Mouse (Mus musculus): Measurements from ENCODE around the gene Mrps7. TPM values are rescaled to one million over a fixed set of nuclear protein-coding genes. Genes with fewer than 3 reads are reported as not detected.

Mrps7 gene
- polyA plus RNA-seq, 1 experiment from 2014 or later, result 112 TPM

- H3K9me3 ChIP-seq, result no peaks in the 10 kb centered on the region
- WGBS, result under 1% methylated on average over 80 of the region's 80 CpGs
Measured at GRCm38 (mm10) chr11:115612410-115613137, 8.8 kb downstream of the Mrps7 start, which contains the start of gene Mif4gd. Gene Mif4gd (minus strand): TSS chr11:115612969.

GRCm38 (mm10) chr11:115613138-115613945 lies 9.6 kb downstream of the Mrps7 start:
- DNase-seq (ENCODE audit: low spot score), result no peak
- under 1% methylated on average over 16 of the region's 16 CpGs for WGBS
- Histone ChIP-seq H3K27ac (peak overlapping the region; percentile 90), H3K4me1 (replicated peaks) (peaks cover 28% of the 10 kb centered on the region), H3K4me3 (peak overlapping the region; percentile 73), H3K9me3 (no peaks in the 10 kb centered on the region), H3K27me3 (ENCODE audit: insufficient read depth, poor library complexity, severe bottlenecking) (no peaks in the 10 kb centered on the region), H3K36me3 (peaks cover 39% of the 10 kb centered on the region)

More at GRCm38 (mm10) chr11:115612410-115613137, 8.8 kb downstream of the Mrps7 start, which contains the start of gene Mif4gd:
- H3K27me3 ChIP-seq (ENCODE audit: insufficient read depth, poor library complexity, severe bottlenecking), result no peaks in the 10 kb centered on the region
- peaks cover 46% of the 10 kb centered on the region for H3K36me3 ChIP-seq
- DNase-seq (ENCODE audit: low spot score), result peak; percentile 88
- H3K4me1 ChIP-seq (replicated peaks), result peaks cover 28% of the 10 kb centered on the region
- H3K4me3 ChIP-seq, result peak within 1 kb of the TSS; percentile 73
- H3K27ac ChIP-seq, result peak within 1 kb of the TSS; percentile 90

GRCm38 (mm10) chr11:115614346-115615107 lies 10.8 kb downstream of the Mrps7 start:
- Histone ChIP-seq H3K9me3 (no peaks in the 10 kb centered on the region), H3K4me3 (no peak overlapping the region), H3K27me3 (ENCODE audit: insufficient read depth, poor library complexity, severe bottlenecking) (no peaks in the 10 kb centered on the region), H3K36me3 (peaks cover 33% of the 10 kb centered on the region), H3K27ac (no peak overlapping the region), H3K4me1 (replicated peaks) (peaks cover 28% of the 10 kb centered on the region)
- 88% methylated on average over 10 of the region's 10 CpGs for WGBS
- DNase-seq (ENCODE audit: low spot score), result no peak

- Histone ChIP-seq H3K27ac (peak overlapping the region; percentile 35; the same call in 1 of the 2 replicates), H3K4me3 (no peak overlapping the region), H3K27me3 (ENCODE audit: insufficient read depth, poor library complexity, severe bottlenecking) (no peaks in the 10 kb centered on the region), H3K4me1 (replicated peaks) (peaks cover 28% of the 10 kb centered on the region), H3K36me3 (peaks cover 36% of the 10 kb centered on the region), H3K9me3 (no peaks in the 10 kb centered on the region)
- 87% methylated on average over 15 of the region's 15 CpGs for WGBS
- no peak for DNase-seq (ENCODE audit: low spot score)
Measured at GRCm38 (mm10) chr11:115615108-115615825, 11.5 kb downstream of the Mrps7 start.

GRCm38 (mm10) chr11:115615875-115616274 lies 12.2 kb downstream of the Mrps7 start:
- Histone ChIP-seq H3K4me3 (no peak overlapping the region), H3K36me3 (peaks cover 42% of the 10 kb centered on the region), H3K9me3 (no peaks in the 10 kb centered on the region), H3K4me1 (replicated peaks) (peaks cover 28% of the 10 kb centered on the region), H3K27ac (no peak overlapping the region), H3K27me3 (ENCODE audit: insufficient read depth, poor library complexity, severe bottlenecking) (no peaks in the 10 kb centered on the region)
- 91% methylated on average over 6 of the region's 6 CpGs for WGBS
- no peak for DNase-seq (ENCODE audit: low spot score)

- Histone ChIP-seq H3K9me3 (no peaks in the 10 kb centered on the region), H3K27ac (no peak overlapping the region), H3K36me3 (peaks cover 47% of the 10 kb centered on the region), H3K27me3 (ENCODE audit: insufficient read depth, poor library complexity, severe bottlenecking) (no peaks in the 10 kb centered on the region), H3K4me1 (replicated peaks) (peaks cover 25% of the 10 kb centered on the region), H3K4me3 (no peak overlapping the region)
- WGBS, result 93% methylated on average over 7 of the region's 7 CpGs
- no peak for DNase-seq (ENCODE audit: low spot score)
Measured at GRCm38 (mm10) chr11:115616371-115616770, 12.6 kb downstream of the Mrps7 start.

- WGBS, result 85% methylated on average over 6 of the region's 6 CpGs
- no peak for DNase-seq (ENCODE audit: low spot score)
- peaks cover 19% of the 10 kb centered on the region for H3K4me1 ChIP-seq (replicated peaks)
Measured at GRCm38 (mm10) chr11:115616893-115617292, 13.2 kb downstream of the Mrps7 start.

GRCm38 (mm10) chr11:115618001-115618400 lies 14.3 kb downstream of the Mrps7 start:
- Histone ChIP-seq H3K36me3 (peaks cover 62% of the 10 kb centered on the region), H3K27me3 (ENCODE audit: insufficient read depth, poor library complexity, severe bottlenecking) (no peaks in the 10 kb centered on the region), H3K4me3 (no peak overlapping the region), H3K27ac (no peak overlapping the region), H3K9me3 (no peaks in the 10 kb centered on the region), H3K4me1 (replicated peaks) (peaks cover 11% of the 10 kb centered on the region)
- 84% methylated on average over 2 of the region's 2 CpGs for WGBS
- DNase-seq (ENCODE audit: low spot score), result no peak

More at GRCm38 (mm10) chr11:115616893-115617292, 13.2 kb downstream of the Mrps7 start:
- Histone ChIP-seq H3K4me3 (no peak overlapping the region), H3K36me3 (peaks cover 51% of the 10 kb centered on the region), H3K9me3 (no peaks in the 10 kb centered on the region), H3K27me3 (ENCODE audit: insufficient read depth, poor library complexity, severe bottlenecking) (no peaks in the 10 kb centered on the region), H3K27ac (no peak overlapping the region)

- H3K36me3 ChIP-seq, result peaks cover 70% of the 10 kb centered on the region
- no peak for DNase-seq (ENCODE audit: low spot score)
- peaks cover 3% of the 10 kb centered on the region; the same call in 1 of the 2 replicates for H3K4me1 ChIP-seq (replicated peaks)
- H3K27ac ChIP-seq, result no peak overlapping the region
- H3K4me3 ChIP-seq, result no peak overlapping the region
- H3K27me3 ChIP-seq (ENCODE audit: insufficient read depth, poor library complexity, severe bottlenecking), result no peaks in the 10 kb centered on the region
- WGBS, result 87% methylated on average over 16 of the region's 16 CpGs
- H3K9me3 ChIP-seq, result no peaks in the 10 kb centered on the region
Measured at GRCm38 (mm10) chr11:115618732-115619516, 15.2 kb downstream of the Mrps7 start.

GRCm38 (mm10) chr11:115619949-115620348 lies 16.2 kb downstream of the Mrps7 start:
- H3K4me3 ChIP-seq, result no peak overlapping the region
- DNase-seq (ENCODE audit: low spot score), result no peak
- no peak overlapping the region for H3K27ac ChIP-seq
- H3K27me3 ChIP-seq (ENCODE audit: insufficient read depth, poor library complexity, severe bottlenecking), result no peaks in the 10 kb centered on the region
- 95% methylated on average over 7 of the region's 7 CpGs for WGBS
- peaks cover 3% of the 10 kb centered on the region; the same call in 1 of the 2 replicates for H3K4me1 ChIP-seq (replicated peaks)
- no peaks in the 10 kb centered on the region for H3K9me3 ChIP-seq
- H3K36me3 ChIP-seq, result peaks cover 64% of the 10 kb centered on the region

- Histone ChIP-seq H3K36me3 (peaks cover 46% of the 10 kb centered on the region), H3K4me1 (replicated peaks) (peaks cover 12% of the 10 kb centered on the region), H3K9me3 (no peaks in the 10 kb centered on the region), H3K4me3 (no peak overlapping the region), H3K27me3 (ENCODE audit: insufficient read depth, poor library complexity, severe bottlenecking) (no peaks in the 10 kb centered on the region), H3K27ac (no peak overlapping the region)
- no peak for DNase-seq (ENCODE audit: low spot score)
- 81% methylated on average over 9 of the region's 9 CpGs for WGBS
Measured at GRCm38 (mm10) chr11:115623487-115624070, 19.9 kb downstream of the Mrps7 start.
